In genomic region chr7:43919559-43920451, GRCm38 (mm10) we compare ENCODE assay signal across 8 mouse cellular contexts. TPM values are rescaled to one million over a fixed set of nuclear protein-coding genes. Genes with fewer than 3 reads are reported as not detected.
DNase-seq lines count a peak whose midpoint lies in the region; ATAC-seq lines count a peak whose summit lies in the region.

No protein-coding gene starts in this region.

- H3K9me3 ChIP-seq in intestine, embryonic 16.5 days (ENCODE audit: control insufficient read depth, low read length) = no peaks in the 10 kb centered on the region

- no peak overlapping the region for H3K27ac ChIP-seq in intestine, embryonic 16.5 days (ENCODE audit: low read length)

- no peaks in the 10 kb centered on the region for H3K4me1 ChIP-seq in intestine, embryonic 16.5 days (ENCODE audit: control insufficient read depth, insufficient read depth, low read length)

- peak; percentile 50 for DNase-seq in gastrocnemius, adult 18-20 months (ENCODE audit: low spot score)
- DNase-seq in gastrocnemius, postnatal 36 days = no peak
- DNase-seq in cerebellum, postnatal 25 days = peak; percentile 40 to 72
- DNase-seq in gastrocnemius, adult 8-10 months (ENCODE audit: low spot score in 2 of 2) = peak; percentile 19 to 21
- peak; percentile 55 to 59 for DNase-seq in left cerebral cortex, postnatal 36 days (ENCODE audit: low spot score in 2 of 2)
- peak; percentile 85 for DNase-seq in mesoderm, embryonic 11.5 days (ENCODE audit: low read depth, low spot score)
- peak; percentile 72 for DNase-seq in right cerebral cortex, postnatal 4 days

- intact Hi-C loops in gastrocnemius, postnatal 36 days (cut with DNase I) = no loop called here
- intact Hi-C loops in left cerebral cortex, postnatal 36 days (cut with DNase I) = no loop called here

- no peak overlapping the region for H3K4me2 ChIP-seq in intestine, embryonic 16.5 days (ENCODE audit: low read depth, low read length)

- peak; percentile 89 for ATAC-seq in intestine, embryonic 16.5 days

- H3K27me3 ChIP-seq in intestine, embryonic 16.5 days (replicated peaks; ENCODE audit: control insufficient read depth, insufficient read depth, low read length) = no peaks in the 10 kb centered on the region

- no peak overlapping the region for H3K4me3 ChIP-seq in intestine, embryonic 16.5 days (ENCODE audit: low read length)

- WGBS in intestine, embryonic 16.5 days = 26% methylated on average over 14 of the region's 14 CpGs

- no peak overlapping the region for H3K9ac ChIP-seq in intestine, embryonic 16.5 days (ENCODE audit: low read depth, low read length)

- no peaks in the 10 kb centered on the region for H3K36me3 ChIP-seq in intestine, embryonic 16.5 days (ENCODE audit: control insufficient read depth, insufficient read depth, low read length)

RNA-seq across cellular contexts. Expression of gene Klk15, which starts 13.7 kb away (rescaled TPM):
- total RNA-seq in gastrocnemius, adult 18-20 months (2021) = not detected
- total RNA-seq in gastrocnemius, postnatal 36 days (2021) = not detected
- not detected for total RNA-seq in gastrocnemius, adult 8-10 months (2022)
- 0.17 TPM in 1 of 2 replicates, not detected in the other for polyA plus RNA-seq in intestine, embryonic 16.5 days (2015; fragmentation: Nextera tagmentation; extraction: Ambion mirVana)
- total RNA-seq in left cerebral cortex, postnatal 36 days (2021) = not detected

RNA-seq across cellular contexts. Expression of gene Klk1b8, which starts 30.7 kb away (rescaled TPM):
- not detected for total RNA-seq in gastrocnemius, adult 18-20 months (2021)
- not detected for total RNA-seq in gastrocnemius, postnatal 36 days (2021)
- total RNA-seq in gastrocnemius, adult 8-10 months (2022) = not detected
- polyA plus RNA-seq in intestine, embryonic 16.5 days (2015; fragmentation: Nextera tagmentation; extraction: Ambion mirVana) = 0.97 and 1.2 TPM in 2 replicates
- not detected for total RNA-seq in left cerebral cortex, postnatal 36 days (2021)

RNA-seq across cellular contexts. Expression of gene Klk4, which starts 38.8 kb away (rescaled TPM):
- not detected for total RNA-seq in gastrocnemius, adult 18-20 months (2021)
- not detected for total RNA-seq in gastrocnemius, postnatal 36 days (2021)
- total RNA-seq in gastrocnemius, adult 8-10 months (2022) = not detected
- polyA plus RNA-seq in intestine, embryonic 16.5 days (2015; fragmentation: Nextera tagmentation; extraction: Ambion mirVana) = not detected in 2 replicates
- total RNA-seq in left cerebral cortex, postnatal 36 days (2021) = not detected

RNA-seq across cellular contexts. Expression of gene Klk1b1, which starts 46.7 kb away (rescaled TPM):
- not detected for total RNA-seq in gastrocnemius, adult 18-20 months (2021)
- total RNA-seq in gastrocnemius, postnatal 36 days (2021) = not detected
- not detected for total RNA-seq in gastrocnemius, adult 8-10 months (2022)
- polyA plus RNA-seq in intestine, embryonic 16.5 days (2015; fragmentation: Nextera tagmentation; extraction: Ambion mirVana) = not detected in 2 replicates
- not detected for total RNA-seq in left cerebral cortex, postnatal 36 days (2021)

RNA-seq across cellular contexts. Expression of gene Klk1b9, which starts 56.1 kb away (rescaled TPM):
- not detected for total RNA-seq in gastrocnemius, adult 18-20 months (2021)
- not detected for total RNA-seq in gastrocnemius, postnatal 36 days (2021)
- not detected for total RNA-seq in gastrocnemius, adult 8-10 months (2022)
- not detected in 2 replicates for polyA plus RNA-seq in intestine, embryonic 16.5 days (2015; fragmentation: Nextera tagmentation; extraction: Ambion mirVana)
- not detected for total RNA-seq in left cerebral cortex, postnatal 36 days (2021)

Comparison
In these comparisons a context has a peak if more than half of its experiments do, and no peak if none do; other contexts are left out.
1. DNase-seq: peak in gastrocnemius, adult 18-20 months (single experiment), cerebellum, postnatal 25 days (2 of 2), gastrocnemius, adult 8-10 months (2 of 2), left cerebral cortex, postnatal 36 days (2 of 2), mesoderm, embryonic 11.5 days (single experiment) and right cerebral cortex, postnatal 4 days (single experiment); none in gastrocnemius, postnatal 36 days (0 of 2).